Mouse (Mus musculus): Measurements from ENCODE around the gene Fibp.

DNA sequence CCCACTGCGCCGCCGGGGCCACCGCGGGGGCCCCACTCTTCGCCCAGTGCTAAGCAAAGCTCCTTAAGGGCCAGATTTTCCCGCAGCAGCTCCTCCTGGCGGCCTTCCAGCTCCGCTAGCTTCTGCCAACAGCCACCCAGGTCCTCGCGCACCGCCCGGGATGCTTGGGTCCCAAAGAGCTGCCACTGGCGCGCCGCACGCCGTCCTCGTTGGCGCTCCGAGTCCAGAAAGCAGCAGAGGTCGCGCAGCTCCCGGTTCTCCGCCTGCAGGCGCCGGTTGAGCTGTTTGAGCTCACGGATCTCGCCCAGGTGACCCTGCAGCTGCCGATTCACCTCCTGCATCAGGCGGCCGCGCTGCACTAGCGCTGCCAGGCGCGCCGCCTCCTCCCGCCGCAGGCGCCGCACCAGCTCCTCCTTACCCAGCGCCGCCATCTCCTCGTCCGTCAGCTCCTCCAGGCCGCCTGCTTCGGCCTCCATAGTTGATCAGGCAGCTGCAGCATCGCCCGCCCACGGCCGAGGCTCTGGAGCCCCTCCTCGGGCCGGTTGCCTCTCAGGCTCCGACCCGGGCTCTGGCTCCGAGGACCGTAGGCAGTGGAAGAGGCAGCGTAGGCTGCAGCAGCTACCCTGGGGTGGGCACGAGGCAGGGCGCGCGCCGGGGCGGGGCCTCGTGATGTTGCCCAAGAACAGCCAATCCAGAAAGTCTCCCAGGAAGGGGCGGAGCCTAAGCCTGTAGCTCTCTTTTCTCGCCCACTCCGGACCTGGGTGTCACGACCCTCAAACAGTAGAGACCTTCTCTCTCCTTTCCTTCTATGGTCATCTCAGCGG is 3.3 kb upstream of the Fibp start:
- TF ChIP-seq USF1 (IDR thresholded peaks at IDR 0.05; ENCODE audit: low read depth) (no peak), POLR2A (IDR thresholded peaks at IDR 0.05; ENCODE audit: insufficient read length, low read depth) (peak; percentile 92)

Measured in myocyte (in vitro differentiated cells).